ENCODE assay signal across 16 mouse cellular contexts in the genomic region with DNA sequence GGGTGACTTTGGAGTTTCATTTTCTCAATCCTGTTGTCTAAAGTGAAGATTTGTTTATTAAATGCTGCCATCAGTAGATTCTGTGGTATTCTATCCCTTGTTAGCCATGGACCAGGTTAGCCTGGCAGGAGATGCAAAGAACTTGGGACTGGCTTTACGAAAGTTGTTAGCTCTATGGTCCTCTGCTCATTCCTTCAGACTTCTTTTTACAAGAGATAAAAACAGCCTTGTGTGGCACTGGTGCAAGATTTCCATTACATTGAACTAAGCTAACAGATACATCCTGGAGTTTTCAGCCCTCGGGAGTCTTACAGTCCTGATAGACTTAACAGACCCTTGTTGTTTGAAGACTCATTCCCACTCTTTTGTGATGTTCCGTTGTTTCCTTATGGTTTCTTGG.
"Had no signal": no experiment of that assay in that cellular context is flagged by ENCODE, and none has a peak within 500 bp of the region (broad histone marks: within the 10 kb centered on the region; RNA-seq: fewer than 3 reads in every experiment).

No protein-coding gene starts in this region.

- H3K9me3 ChIP-seq: neural tube, embryonic 13.5 days; neural tube, embryonic 15.5 days; stomach, embryonic 15.5 days had no signal

- H3K9ac ChIP-seq: neural tube, embryonic 13.5 days; neural tube, embryonic 15.5 days; stomach, embryonic 15.5 days had no signal

- H3K4me2 ChIP-seq: neural tube, embryonic 13.5 days; neural tube, embryonic 15.5 days; stomach, embryonic 15.5 days had no signal

- H3K27ac ChIP-seq: neural tube, embryonic 13.5 days; neural tube, embryonic 15.5 days; stomach, embryonic 15.5 days; stomach, postnatal 0 days had no signal

- H3K4me3 ChIP-seq: neural tube, embryonic 13.5 days; neural tube, embryonic 15.5 days; stomach, embryonic 15.5 days had no signal

- DNase-seq: retina, postnatal 1 day; right cerebral cortex, adult 18-20 months; right cerebral cortex, postnatal 14 days; right cerebral cortex, postnatal 25 days; right cerebral cortex, postnatal 4 days; spleen, adult 18-20 months; thymus, adult 18-20 months; thymus, adult 2 months; thymus, postnatal 14 days; thymus, postnatal 25 days; thymus, postnatal 36 days; thymus, postnatal 4 days had no signal

- H3K4me1 ChIP-seq: neural tube, embryonic 15.5 days; stomach, embryonic 15.5 days had no signal

- H3K27me3 ChIP-seq: neural tube, embryonic 13.5 days; neural tube, embryonic 15.5 days; stomach, embryonic 15.5 days had no signal

- H3K36me3 ChIP-seq: neural tube, embryonic 13.5 days; neural tube, embryonic 15.5 days; stomach, embryonic 15.5 days had no signal
